Mouse (Mus musculus) stomach, embryonic 16.5 days (tissue): ENCODE measurements around the gene Rac3. TPM values are rescaled to one million over a fixed set of nuclear protein-coding genes. Genes with fewer than 3 reads are reported as not detected.
"Not testable (repeated sequence)": the region's sequence is repeated elsewhere in the genome, so short reads cannot be mapped to it uniquely, and the experiment has no call there.

ENCODE experiments used
- ATAC-seq: fragments of 200-750 bp; cut with Nextera tagmentation; 2 replicates; pipeline ENCODE4 v1.8.0; 2017; ENCODE audit warnings: moderate number of reproducible peaks, moderate TSS enrichment; ENCODE audit not compliant: insufficient read depth, low FRiP score
- H3K27ac ChIP-seq: fragments of 300-500 bp; sonication (generic); 2 replicates; pipeline ENCODE4 v1.5.1; 2014; ENCODE audit warnings: low read length
- H3K27me3 ChIP-seq: fragments of 300-500 bp; sonication (generic); 2 replicates; pipeline ENCODE4 v1.6.1; 2014; ENCODE audit warnings: low read length, control low read depth, mixed read lengths; ENCODE audit not compliant: control insufficient read depth, insufficient read depth
- H3K36me3 ChIP-seq: fragments of 300-500 bp; sonication (generic); 2 replicates; pipeline ENCODE4 v1.6.1; 2014; ENCODE audit warnings: low read length; ENCODE audit not compliant: control insufficient read depth, insufficient read depth
- H3K4me1 ChIP-seq: fragments of 300-500 bp; sonication (generic); 2 replicates; pipeline ENCODE4 v1.6.1; 2014; ENCODE audit warnings: low read length, control low read depth, mixed read lengths; ENCODE audit not compliant: control insufficient read depth, insufficient read depth
- H3K4me2 ChIP-seq: fragments of 300-500 bp; sonication (generic); 2 replicates; pipeline ENCODE4 v1.6.1; 2014; ENCODE audit warnings: low read depth, low read length, mixed read lengths
- H3K4me3 ChIP-seq: fragments of 300-500 bp; sonication (generic); replicated peaks from 2 replicates; pipeline ENCODE4 v1.5.1; 2014; ENCODE audit warnings: mild to moderate bottlenecking, low read length
- H3K9ac ChIP-seq: fragments of 300-500 bp; sonication (generic); 2 replicates; pipeline ENCODE4 v1.6.1; 2014; ENCODE audit warnings: low read length
- H3K9me3 ChIP-seq: fragments of 300-500 bp; sonication (generic); replicated peaks from 2 replicates; pipeline ENCODE4 v1.6.1; 2016; ENCODE audit warnings: low read length, control low read depth; ENCODE audit not compliant: control insufficient read depth
- WGBS: fragments of 180-500 bp; shearing (Covaris S2); extraction: QIAGEN DNeasy Blood & Tissue Kit; methylation state at CpG from one replicate; pipeline ENCODE4 v1.1.7; 2014; 5-methylcytosine and 5-hydroxymethylcytosine counted together
- polyA plus RNA-seq: library from polyadenylated mRNA; unstranded; fragments of >200 nt; fragmentation: Nextera tagmentation; extraction: Ambion mirVana; gene quantifications from 2 replicates; pipeline ENCODE4 v1.2.1, GENCODE M21; 2015

Rac3 gene
- polyA plus RNA-seq, 1 experiment from 2014 or later: 35.3 TPM

DNA sequence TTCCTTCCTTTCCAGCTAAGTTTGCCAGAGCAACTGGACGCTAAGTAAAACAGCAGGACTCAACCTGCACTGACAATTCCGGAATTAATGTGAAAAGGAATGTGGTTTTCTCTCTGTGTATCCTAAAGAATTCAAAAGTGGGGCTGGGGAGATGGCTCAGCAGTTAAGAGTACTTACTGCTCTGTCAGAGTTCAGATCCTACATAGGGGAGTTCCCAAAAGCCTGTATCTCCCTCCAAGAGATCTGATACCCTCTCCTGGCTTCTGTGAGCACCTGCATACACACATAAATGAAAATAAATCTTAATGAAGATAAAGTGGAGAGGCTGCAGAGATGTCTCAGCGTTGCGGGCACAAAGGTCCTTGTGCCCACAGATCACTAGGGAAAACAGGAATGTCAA, 30.3 kb downstream of the Rac3 start:
- no peaks in the 10 kb centered on the region for H3K9me3 ChIP-seq
- no peaks in the 10 kb centered on the region; the same call in none of the 2 replicates for H3K4me1 ChIP-seq
- no peak for ATAC-seq
- H3K36me3 ChIP-seq: no peaks in the 10 kb centered on the region
- H3K9ac ChIP-seq: no peak overlapping the region
- H3K27me3 ChIP-seq: no peaks in the 10 kb centered on the region
- no peak overlapping the region for H3K4me3 ChIP-seq
- H3K4me2 ChIP-seq: no peak overlapping the region
- H3K27ac ChIP-seq: no peak overlapping the region
- 56% methylated on average over 4 of the region's 4 CpGs for WGBS

DNA sequence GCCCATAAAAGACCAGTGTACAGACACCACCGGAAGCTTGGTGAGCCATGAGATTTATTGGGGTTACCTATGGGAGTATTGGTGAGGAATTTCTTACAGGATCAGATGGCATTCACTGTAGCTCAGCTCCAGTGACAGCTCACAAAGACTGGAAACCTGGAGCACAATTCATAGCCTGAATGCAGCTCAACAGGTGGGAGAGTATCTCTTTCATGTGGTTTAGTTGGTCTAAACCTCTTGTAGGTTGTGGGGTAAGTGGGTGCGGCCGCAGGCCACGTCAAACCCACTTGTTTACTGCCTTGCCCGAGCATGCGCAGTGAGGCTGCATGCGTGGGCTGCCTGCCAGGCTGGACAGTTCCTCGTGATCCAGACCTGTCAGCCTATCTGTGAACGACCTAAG, 39.0 kb downstream of the Rac3 start:
- H3K27ac ChIP-seq: no peak overlapping the region
- no peak for ATAC-seq
- H3K4me1 ChIP-seq: peaks cover 5% of the 10 kb centered on the region
- H3K36me3 ChIP-seq: no peaks in the 10 kb centered on the region
- H3K4me2 ChIP-seq: no peak overlapping the region
- H3K9ac ChIP-seq: no peak overlapping the region
- no peak overlapping the region for H3K4me3 ChIP-seq
- peaks cover 23% of the 10 kb centered on the region for H3K9me3 ChIP-seq
- 87% methylated on average over 9 of the region's 9 CpGs for WGBS
- H3K27me3 ChIP-seq: no peaks in the 10 kb centered on the region

DNA sequence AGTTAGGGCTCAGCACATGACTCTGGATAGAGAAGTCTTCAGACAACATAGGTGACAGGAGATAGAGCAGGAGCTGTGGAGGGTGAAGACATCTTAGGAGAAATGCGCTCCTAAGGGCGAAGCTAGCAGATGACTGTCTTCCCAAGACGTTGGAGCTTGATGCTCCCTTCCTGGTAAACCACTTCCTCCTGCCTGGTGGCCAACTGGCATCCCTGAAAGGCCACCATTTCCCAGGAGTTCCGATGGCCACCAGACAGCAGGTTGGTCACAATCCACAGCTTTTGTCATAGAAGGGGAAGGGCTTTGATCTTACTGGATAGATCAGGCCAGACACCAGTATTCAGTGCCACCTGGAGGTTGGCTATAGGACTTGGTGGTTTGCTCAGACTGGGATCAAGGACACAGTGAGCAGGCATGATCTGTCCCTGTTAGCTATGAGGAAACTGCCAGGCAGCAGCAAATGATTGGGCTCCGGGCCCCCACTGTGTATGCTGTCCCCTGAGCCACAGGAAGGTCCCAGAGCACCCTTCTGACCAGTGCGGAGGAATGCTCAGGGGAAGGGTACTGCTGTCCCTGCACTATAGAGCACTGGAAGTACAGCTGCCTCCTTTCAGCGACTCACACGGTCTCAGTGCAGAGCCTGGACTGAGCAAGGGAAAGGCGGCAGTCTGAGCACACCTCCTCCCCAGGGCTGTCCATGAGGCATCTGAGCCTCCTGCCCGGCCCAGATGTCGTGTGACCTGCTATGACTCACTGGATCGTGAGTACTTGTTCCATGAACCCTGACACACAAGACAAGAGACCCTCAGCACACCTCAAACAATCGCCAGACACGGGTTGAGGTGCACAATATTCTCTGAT, 40.8 kb downstream of the Rac3 start:
- no peaks in the 10 kb centered on the region for H3K27me3 ChIP-seq
- H3K27ac ChIP-seq: peak overlapping the region; percentile 85
- H3K36me3 ChIP-seq: no peaks in the 10 kb centered on the region
- peaks cover 21% of the 10 kb centered on the region for H3K9me3 ChIP-seq
- peak overlapping the region; percentile 50 for H3K9ac ChIP-seq
- H3K4me3 ChIP-seq: no peak overlapping the region
- H3K4me1 ChIP-seq: peaks cover 5% of the 10 kb centered on the region
- peak overlapping the region; percentile 24; the same call in 1 of the 2 replicates for H3K4me2 ChIP-seq
- peak; percentile 73; the same call in 1 of the 2 replicates for ATAC-seq
- 60% methylated on average over 14 of the region's 14 CpGs for whole genome bisulfite sequencing

DNA sequence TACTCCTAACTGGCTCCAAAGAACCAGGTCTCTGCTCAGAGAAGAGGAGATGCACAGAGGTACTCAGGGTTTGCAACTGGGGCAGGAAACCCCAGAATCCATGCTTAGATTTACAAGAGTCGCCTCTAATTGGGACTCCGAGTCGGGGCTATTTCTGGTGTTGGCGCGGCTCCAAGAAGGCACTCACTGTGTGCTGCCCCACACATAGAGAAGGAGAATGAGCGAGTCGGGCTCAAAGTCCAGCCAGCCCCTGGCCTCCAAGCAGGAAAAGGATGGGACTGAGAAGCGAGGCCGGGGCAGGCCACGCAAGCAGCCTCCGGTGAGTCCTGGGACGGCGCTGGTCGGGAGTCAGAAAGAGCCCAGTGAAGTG, 41.4 kb downstream of the Rac3 start, which contains the start of gene Hmga1b:
TSS of gene Hmga1b (plus strand) at position 123 of the 370 bp plus-strand sequence.
- Histone ChIP-seq H3K4me2 (peak within 1 kb of the TSS; percentile 24; the same call in 1 of the 2 replicates), H3K9ac (peak within 1 kb of the TSS; percentile 50), H3K9me3 (peaks cover 19% of the 10 kb centered on the region), H3K27ac (peak within 1 kb of the TSS; percentile 85)
- WGBS: 11% methylated on average over 14 of the region's 14 CpGs
- peak; percentile 49; the same call in 1 of the 2 replicates for ATAC-seq
- H3K4me1 ChIP-seq, H3K4me3 ChIP-seq, H3K36me3 ChIP-seq, H3K27me3 ChIP-seq: not testable (repeated sequence)

DNA sequence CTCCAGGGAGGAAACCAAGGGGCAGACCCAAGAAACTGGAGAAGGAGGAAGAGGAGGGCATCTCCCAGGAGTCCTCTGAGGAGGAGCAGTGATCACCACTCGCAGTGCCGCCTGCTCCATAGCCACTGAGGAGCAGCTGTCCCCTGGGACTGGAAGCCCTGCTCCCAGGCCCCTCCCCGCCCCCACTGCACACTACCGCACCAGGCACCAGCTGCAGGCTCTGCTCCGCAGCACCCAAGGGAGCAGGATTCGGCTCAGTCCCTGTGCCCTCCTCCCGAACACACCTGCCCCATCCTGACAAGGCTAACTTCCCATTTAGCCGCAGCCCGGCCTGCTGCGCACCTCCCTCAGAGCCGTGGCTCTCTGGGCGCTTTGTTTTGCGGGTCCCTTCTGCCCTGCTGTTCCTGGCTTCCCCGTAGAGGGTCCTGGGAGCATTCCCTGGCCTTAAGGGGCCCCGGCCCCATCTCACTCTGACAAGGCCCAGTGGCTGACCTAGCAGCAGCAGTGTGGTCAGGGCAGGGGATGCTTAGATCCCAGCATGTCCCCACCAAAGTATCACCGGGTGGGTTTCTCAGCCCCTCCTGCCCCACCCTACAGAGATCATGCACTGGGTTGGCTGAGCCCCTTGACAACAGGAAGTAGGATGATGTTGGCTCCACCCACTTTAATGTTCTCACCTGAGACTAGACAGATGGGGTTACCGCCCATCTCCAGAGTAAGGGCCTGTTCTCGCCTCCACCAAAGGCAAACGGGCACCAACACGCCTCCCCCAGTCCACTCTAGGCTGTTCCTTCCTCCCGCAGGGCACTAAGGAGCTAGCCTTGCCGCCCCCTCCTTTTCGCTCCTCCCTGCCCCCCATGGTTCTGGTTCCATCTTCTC, 42.1 kb downstream of the Rac3 start:
- not testable (repeated sequence) for H3K4me3 ChIP-seq, H3K4me1 ChIP-seq, H3K9ac ChIP-seq, H3K36me3 ChIP-seq, H3K27ac ChIP-seq, H3K27me3 ChIP-seq
- Histone ChIP-seq H3K9me3 (peaks cover 13% of the 10 kb centered on the region), H3K4me2 (peak overlapping the region; percentile 24; the same call in 1 of the 2 replicates)
- WGBS: 12% methylated on average over 7 of the region's 23 CpGs
- ATAC-seq: peak; percentile 51

DNA sequence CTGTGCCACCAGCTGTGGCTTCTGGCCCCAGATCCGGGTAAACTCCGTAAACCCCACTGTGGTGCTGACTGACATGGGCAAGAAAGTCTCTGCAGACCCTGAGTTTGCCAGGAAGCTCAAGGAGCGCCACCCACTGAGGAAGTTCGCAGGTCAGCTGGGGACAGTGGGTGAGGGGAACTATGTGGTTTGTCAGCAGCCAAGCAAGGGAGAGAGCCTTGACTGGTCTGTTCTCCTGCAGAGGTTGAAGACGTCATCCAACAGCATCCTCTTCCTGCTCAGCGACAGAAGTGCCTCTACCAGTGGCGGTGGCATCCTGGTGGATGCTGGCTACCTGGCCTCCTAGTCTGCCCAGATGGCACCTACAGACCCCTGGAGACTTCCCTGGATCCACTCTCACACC, 45.8 kb downstream of the Rac3 start:
- H3K9me3 ChIP-seq, H3K9ac ChIP-seq, H3K27me3 ChIP-seq, H3K36me3 ChIP-seq, H3K4me2 ChIP-seq, H3K4me1 ChIP-seq, H3K4me3 ChIP-seq, ATAC-seq, H3K27ac ChIP-seq: not testable (repeated sequence)
- WGBS: 61% methylated on average over 3 of the region's 7 CpGs

DNA sequence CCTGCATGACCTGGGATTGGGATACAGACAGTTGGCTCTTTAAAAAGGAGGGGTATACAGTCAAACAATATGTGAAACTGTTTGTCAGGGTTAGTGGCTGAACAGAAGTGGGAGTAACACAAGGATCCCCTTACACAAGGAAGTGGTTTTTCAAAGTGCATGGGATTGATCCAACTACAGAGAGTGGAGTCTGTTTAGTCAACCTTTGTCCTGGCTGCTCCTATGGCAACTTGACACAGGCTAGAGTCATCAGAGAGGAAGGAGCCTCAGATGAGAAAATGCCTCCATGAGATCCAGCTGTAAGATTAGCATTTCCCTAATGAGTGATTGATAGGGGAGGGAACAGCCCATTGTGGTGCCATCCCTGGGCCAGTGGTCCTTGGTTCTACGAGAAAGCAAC, 46.9 kb downstream of the Rac3 start:
- peak; percentile 62; the same call in 1 of the 2 replicates for ATAC-seq
- H3K9me3 ChIP-seq: no peaks in the 10 kb centered on the region
- H3K36me3 ChIP-seq: no peaks in the 10 kb centered on the region
- no peaks in the 10 kb centered on the region for H3K4me1 ChIP-seq
- no peak overlapping the region for H3K9ac ChIP-seq
- 67% methylated on average over 1 of the region's 1 CpGs for WGBS
- peak overlapping the region; percentile 42; the same call in 1 of the 2 replicates for H3K27ac ChIP-seq
- H3K27me3 ChIP-seq: no peaks in the 10 kb centered on the region
- H3K4me2 ChIP-seq: no peak overlapping the region
- H3K4me3 ChIP-seq: no peak overlapping the region

DNA sequence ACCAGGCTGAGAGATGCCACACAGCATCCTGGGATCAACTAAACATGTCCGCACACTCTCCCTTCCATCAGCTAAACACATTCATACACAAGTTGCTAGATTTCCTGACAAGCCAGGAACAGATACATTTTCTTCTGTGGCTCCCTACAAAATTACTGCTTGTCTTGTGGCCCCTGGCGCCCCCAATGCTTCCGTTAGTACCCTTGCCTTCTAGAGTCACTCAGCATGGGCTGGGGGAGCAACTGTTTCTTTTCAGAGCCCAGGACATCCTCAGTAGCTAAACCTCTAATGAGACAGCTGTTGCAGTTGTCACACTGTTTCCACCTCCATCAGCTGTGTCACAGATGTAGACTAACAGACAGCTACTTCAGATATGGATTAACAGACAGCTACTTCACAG, 51.5 kb downstream of the Rac3 start:
- Histone ChIP-seq H3K4me1 (peaks cover 6% of the 10 kb centered on the region; the same call in 1 of the 2 replicates), H3K36me3 (no peaks in the 10 kb centered on the region), H3K9me3 (no peaks in the 10 kb centered on the region), H3K4me3 (no peak overlapping the region), H3K4me2 (no peak overlapping the region), H3K9ac (no peak overlapping the region), H3K27ac (no peak overlapping the region), H3K27me3 (no peaks in the 10 kb centered on the region)
- WGBS: 77% methylated on average over 3 of the region's 3 CpGs
- ATAC-seq: no peak
